Mouse (Mus musculus): ENCODE results near the gene Prkab2.

The Prkab2 gene

DNA sequence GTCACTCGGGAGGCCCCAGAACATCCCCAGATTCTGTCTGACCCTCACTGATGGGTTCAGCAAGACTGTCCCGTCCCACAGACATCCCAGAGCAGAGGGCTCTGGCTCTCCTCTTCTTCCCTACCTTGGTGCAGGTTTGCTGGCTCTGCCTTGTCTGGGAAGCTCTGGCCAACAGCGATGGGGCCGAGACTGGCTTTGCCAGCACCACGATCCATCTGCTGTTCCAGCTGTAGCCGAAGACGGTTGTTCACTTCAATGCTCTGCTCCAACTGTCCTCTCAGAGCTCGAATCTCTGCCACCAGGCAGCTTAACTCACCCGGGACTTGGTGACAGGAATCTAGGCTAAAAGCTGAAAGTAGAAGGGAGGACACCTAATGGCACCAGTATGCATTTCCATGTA is 38.9 kb downstream of the Prkab2 start:
- DNase-seq: no peak

DNA sequence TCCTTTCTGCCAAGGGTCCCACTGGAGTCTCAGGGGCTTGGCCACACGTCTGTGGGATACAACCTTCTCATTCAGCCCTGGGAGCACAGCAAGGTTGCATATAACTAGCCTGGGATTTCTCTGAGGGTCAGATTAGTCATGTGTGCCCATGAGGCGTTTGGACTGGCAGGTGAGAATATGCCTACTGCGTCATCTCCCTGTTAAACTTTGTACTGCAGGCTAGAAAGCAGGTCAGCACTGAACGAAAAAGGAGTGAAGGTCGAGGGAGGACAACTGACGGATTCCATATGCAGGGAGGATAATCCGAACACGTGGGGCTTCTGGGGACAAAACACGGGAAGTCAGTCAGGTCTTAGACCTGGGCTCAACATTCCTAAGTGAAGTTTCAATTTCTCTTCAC is 39.3 kb downstream of the Prkab2 start:
- no peak for DNase-seq

DNA sequence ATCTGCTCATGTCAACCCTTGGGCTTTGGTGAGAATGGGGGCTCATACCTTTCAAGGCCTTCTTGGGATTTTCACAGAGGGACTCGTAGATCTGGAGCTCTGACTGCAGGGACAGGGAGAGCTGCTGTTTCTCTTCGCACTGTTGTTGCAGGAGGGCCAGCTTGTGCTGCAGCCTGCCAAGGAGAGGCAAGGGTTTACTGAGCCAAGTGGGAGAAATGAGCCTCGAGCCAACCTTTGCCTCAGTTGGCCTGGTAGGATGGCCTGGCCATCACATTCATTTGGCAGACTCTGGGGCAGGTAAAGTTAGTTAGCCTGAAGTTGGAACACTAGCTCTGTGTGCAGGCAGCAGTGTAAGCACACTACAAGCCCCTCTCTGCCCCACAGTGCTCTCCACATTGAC is 41.1 kb downstream of the Prkab2 start:
- no peak for DNase-seq

DNA sequence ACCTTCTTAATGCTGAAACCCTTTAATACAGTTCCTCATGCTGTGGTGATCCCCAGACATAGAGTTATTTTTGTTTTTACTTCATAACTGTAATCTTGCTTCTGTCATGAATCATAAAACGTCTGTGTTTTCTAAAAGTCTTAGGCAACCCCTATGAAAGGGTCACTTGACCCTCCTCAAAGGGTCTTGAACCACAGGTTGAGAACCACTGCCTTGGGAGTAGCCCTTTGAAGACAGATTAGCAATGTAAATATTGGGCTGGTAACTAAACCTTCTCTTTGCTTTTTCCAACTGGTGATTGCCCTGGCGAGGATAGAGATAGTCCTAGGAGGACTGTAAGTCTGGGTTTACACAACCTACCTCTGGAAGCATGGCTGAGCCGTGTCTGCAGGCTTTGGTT is 43.2 kb downstream of the Prkab2 start:
- no peak for DNase-seq

DNA sequence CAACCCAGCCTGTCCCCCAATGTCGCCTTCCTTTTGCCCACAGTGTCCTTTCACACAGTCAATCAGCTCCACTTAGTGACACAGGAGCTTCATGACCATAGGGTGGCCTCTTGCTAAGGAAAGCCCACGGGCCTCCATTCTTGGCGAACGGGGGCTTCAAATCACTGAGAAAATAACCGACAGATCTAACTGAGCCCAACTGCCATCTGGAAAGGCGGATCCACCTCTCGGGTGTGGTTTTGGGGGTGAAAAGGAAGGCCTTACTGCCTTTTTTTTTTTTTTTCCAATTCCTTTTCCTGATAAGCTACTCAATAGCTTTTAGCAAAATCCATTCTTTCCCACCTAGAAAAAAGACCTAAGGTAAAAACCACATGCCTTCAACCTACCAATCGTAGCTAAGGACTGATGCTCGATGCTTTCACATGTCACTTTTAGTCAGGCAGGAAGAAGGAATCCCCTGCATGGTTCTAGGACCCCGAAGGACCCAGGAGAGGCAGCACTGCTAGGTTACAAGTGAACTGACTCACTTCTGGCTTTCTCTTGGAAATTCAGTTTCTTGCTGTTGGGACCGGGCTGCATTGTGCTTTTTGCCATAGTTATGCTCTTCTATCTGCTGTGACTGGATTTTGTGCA is 44.6 kb downstream of the Prkab2 start:
- no peak for DNase-seq

DNA sequence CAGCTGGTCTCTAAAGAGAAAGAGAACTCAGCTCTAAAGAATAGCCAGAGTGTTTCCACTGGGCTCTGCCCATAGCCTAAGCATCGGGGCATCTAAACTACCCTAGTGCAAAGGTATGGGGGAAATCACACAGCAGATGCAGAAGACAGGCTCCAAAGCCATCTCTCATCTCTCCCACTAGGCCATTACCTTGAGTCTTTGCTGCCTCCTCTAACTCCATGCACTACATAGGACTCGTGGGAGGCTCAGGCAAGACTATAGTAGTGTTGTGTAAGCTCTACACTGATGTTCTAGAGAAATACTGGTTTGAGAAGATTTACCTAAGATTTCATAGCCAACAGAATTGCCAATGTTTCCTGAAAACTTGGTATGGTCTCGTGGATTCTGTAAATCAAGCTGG is 47.5 kb downstream of the Prkab2 start:
- DNase-seq: no peak

DNA sequence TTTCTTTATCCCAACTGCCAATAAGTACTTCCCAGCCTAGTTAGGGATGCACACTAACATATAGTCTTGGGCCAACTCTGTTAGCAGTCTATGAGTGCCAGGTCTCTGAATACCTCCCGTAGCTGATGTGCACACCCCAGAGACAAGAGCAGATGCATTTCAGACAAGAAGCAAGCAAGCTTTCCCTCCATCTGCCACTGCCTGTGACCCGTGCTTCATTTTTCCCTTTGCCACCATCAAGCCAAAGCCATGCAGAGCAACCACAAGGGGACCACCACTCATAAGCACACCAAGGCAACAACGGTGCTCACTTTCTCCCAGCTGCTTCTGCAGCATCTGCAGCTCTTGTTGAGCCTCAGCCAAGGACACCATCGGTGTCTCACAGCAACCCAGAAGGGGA is 48.6 kb downstream of the Prkab2 start:
- DNase-seq: no peak

DNA sequence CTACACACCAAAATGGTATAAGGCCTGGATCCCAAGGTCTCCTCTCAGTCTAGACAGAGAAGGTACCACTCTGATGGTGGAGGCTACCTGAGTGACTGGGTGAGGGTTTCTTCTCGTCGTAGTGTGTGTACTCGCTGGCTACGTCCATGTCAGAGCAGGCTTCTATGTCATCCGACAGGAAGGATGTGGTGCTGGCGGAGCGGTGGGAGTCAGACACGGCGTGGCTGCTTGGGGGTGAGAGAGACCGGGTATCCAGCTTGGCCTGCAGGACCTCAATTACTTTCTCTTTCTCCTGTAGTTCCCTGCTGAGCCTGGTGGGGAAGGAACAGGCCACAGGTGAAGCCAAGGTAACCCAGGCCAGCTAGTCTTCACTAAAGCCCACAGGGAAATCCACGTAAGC is 52.1 kb downstream of the Prkab2 start:
- DNase-seq: no peak

DNA sequence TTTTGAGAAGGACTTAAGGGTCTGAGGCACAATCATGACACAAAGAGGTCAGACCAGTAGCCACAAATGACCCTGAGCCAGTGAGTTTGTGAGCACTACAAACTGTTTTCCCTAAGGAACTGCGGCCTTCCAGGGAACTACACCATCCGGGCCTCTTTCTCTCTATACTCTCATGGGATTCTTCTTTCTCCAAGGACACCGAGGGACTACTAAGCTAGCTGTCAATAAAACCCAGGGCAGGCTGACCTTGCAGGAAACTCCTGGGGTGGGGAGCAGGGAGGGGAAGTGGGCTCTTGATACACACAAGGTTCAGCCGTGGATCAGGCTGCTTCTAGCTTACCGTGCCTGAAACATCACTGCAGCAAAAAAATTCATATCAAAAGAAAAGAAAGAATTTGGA is 52.9 kb downstream of the Prkab2 start:
- no peak for DNase-seq

DNA sequence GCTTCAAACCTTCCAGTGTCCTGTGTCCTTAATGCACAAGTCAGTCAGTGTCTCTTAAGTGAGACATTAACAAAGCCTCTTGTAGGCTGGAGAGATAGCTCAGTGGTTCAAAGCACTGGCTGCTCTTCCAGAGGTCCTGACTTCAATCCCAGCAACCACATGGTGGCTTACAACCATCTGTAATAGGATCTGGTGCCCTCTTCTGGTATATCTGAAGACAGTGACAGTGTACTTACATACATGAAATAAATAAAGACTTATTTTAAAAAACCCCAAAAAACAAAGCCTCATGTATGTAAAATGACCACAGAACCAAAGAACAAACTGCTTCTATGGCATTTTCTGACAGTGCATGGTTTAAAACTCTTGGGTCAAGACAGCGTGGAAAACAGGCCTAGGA is 57.9 kb downstream of the Prkab2 start:
- no peak for DNase-seq

DNA sequence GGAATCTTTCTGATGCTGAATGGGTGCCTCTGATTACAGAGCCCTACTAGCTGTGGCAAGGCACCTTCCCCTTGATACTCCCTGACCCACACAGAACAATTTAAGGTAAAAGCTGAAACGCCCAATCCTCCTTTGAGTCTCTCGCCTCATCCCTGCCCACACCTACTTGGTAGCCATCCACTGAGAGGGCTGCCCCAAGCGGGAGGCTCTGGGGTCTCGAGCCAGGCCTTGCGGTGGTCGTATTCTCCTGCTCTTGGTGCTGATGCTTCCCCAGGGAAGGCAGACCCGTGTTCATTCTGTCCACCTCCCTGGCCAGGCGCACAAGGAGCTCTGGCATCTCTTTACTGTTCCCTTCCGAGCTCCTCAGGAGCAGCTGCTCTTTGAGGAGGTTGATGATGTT is 61.1 kb downstream of the Prkab2 start:
- DNase-seq: no peak
